Mouse (Mus musculus) stomach, embryonic 16.5 days (tissue): ENCODE results near the gene Tle2. TPM values are rescaled to one million over a fixed set of nuclear protein-coding genes. Genes with fewer than 3 reads are reported as not detected.

ENCODE experiments used
- ATAC-seq: fragments of 200-750 bp; cut with Nextera tagmentation; 2 replicates; pipeline ENCODE4 v1.8.0; 2017; ENCODE audit warnings: moderate number of reproducible peaks, moderate TSS enrichment; ENCODE audit not compliant: insufficient read depth, low FRiP score
- H3K27ac ChIP-seq: fragments of 300-500 bp; sonication (generic); 2 replicates; pipeline ENCODE4 v1.5.1; 2014; ENCODE audit warnings: low read length
- H3K27me3 ChIP-seq: fragments of 300-500 bp; sonication (generic); 2 replicates; pipeline ENCODE4 v1.6.1; 2014; ENCODE audit warnings: low read length, control low read depth, mixed read lengths; ENCODE audit not compliant: control insufficient read depth, insufficient read depth
- H3K36me3 ChIP-seq: fragments of 300-500 bp; sonication (generic); 2 replicates; pipeline ENCODE4 v1.6.1; 2014; ENCODE audit warnings: low read length; ENCODE audit not compliant: control insufficient read depth, insufficient read depth
- H3K4me1 ChIP-seq: fragments of 300-500 bp; sonication (generic); 2 replicates; pipeline ENCODE4 v1.6.1; 2014; ENCODE audit warnings: low read length, control low read depth, mixed read lengths; ENCODE audit not compliant: control insufficient read depth, insufficient read depth
- H3K4me2 ChIP-seq: fragments of 300-500 bp; sonication (generic); 2 replicates; pipeline ENCODE4 v1.6.1; 2014; ENCODE audit warnings: low read depth, low read length, mixed read lengths
- H3K4me3 ChIP-seq: fragments of 300-500 bp; sonication (generic); replicated peaks from 2 replicates; pipeline ENCODE4 v1.5.1; 2014; ENCODE audit warnings: mild to moderate bottlenecking, low read length
- H3K9ac ChIP-seq: fragments of 300-500 bp; sonication (generic); 2 replicates; pipeline ENCODE4 v1.6.1; 2014; ENCODE audit warnings: low read length
- H3K9me3 ChIP-seq: fragments of 300-500 bp; sonication (generic); replicated peaks from 2 replicates; pipeline ENCODE4 v1.6.1; 2016; ENCODE audit warnings: low read length, control low read depth; ENCODE audit not compliant: control insufficient read depth
- WGBS: fragments of 180-500 bp; shearing (Covaris S2); extraction: QIAGEN DNeasy Blood & Tissue Kit; methylation state at CpG from one replicate; pipeline ENCODE4 v1.1.7; 2014; 5-methylcytosine and 5-hydroxymethylcytosine counted together
- polyA plus RNA-seq: library from polyadenylated mRNA; unstranded; fragments of >200 nt; fragmentation: Nextera tagmentation; extraction: Ambion mirVana; gene quantifications from 2 replicates; pipeline ENCODE4 v1.2.1, GENCODE M21; 2015

Gene Tle2
- polyA plus RNA-seq, 1 experiment from 2014 or later: 20.6 TPM

DNA sequence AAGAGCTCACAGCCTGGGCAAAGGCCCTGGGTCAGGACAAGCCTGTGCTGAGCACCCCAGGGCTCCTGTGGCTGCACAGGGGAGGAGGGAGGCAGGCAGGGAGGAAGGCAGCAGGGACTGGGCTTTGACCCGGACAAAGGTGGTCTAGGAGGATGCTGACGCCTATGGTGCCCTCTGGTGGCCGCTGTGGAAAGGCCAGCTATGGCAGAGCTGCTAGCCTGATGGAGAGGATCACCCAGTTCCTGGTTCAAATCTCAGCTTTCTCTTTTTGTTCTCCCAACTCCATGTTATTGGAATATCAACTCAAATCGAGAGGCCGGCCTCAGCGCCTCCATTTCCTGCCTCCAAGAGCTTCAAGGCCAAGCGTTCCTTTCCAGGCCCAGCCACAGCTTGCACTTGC is 24.1 kb upstream of the Tle2 start:
- 7% methylated on average over 7 of the region's 7 CpGs for WGBS
- H3K4me3 ChIP-seq: no peak overlapping the region
- no peak for ATAC-seq
- H3K9me3 ChIP-seq: no peaks in the 10 kb centered on the region
- no peak overlapping the region for H3K27ac ChIP-seq
- no peaks in the 10 kb centered on the region for H3K36me3 ChIP-seq
- no peak overlapping the region for H3K4me2 ChIP-seq
- H3K27me3 ChIP-seq: no peaks in the 10 kb centered on the region
- no peak overlapping the region; the same call in 1 of the 2 replicates for H3K9ac ChIP-seq
- peaks cover 5% of the 10 kb centered on the region; the same call in 1 of the 2 replicates for H3K4me1 ChIP-seq

GRCm38 (mm10) chr10:81551597-81552102 is 22.7 kb upstream of the Tle2 start:
- Histone ChIP-seq H3K27ac (peak overlapping the region; percentile 75; the same call in 1 of the 2 replicates), H3K27me3 (no peaks in the 10 kb centered on the region), H3K9me3 (no peaks in the 10 kb centered on the region), H3K36me3 (no peaks in the 10 kb centered on the region), H3K9ac (peak overlapping the region; percentile 57), H3K4me1 (peaks cover 5% of the 10 kb centered on the region; the same call in 1 of the 2 replicates), H3K4me3 (no peak overlapping the region), H3K4me2 (no peak overlapping the region)
- 1% methylated on average over 12 of the region's 12 CpGs for whole genome bisulfite sequencing
- ATAC-seq: peak; percentile 93

DNA sequence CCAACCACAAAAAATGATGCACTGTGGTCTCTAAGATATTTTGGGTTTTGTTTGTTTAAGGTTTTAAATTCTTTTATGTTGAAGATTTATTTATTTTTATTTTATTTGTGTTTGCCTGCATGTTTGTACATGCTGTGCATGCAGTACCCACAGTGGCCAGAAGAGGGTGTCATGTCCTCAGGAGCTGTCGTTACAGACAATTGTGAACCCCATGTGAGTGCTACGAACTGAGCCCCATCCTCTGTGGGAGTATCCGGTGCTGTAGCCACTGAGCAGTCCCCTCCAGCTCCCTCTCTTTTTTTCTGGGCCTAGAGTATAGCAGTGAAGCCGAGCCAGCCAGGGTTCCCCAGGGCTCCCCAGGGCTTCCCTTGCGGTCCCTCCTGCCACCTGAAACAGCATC is 21.1 kb upstream of the Tle2 start:
- Histone ChIP-seq H3K27me3 (no peaks in the 10 kb centered on the region), H3K27ac (no peak overlapping the region), H3K4me2 (no peak overlapping the region), H3K36me3 (no peaks in the 10 kb centered on the region), H3K9me3 (no peaks in the 10 kb centered on the region), H3K4me3 (no peak overlapping the region), H3K4me1 (peaks cover 5% of the 10 kb centered on the region; the same call in 1 of the 2 replicates), H3K9ac (no peak overlapping the region)
- WGBS: 86% methylated on average over 5 of the region's 5 CpGs
- ATAC-seq: no peak

DNA sequence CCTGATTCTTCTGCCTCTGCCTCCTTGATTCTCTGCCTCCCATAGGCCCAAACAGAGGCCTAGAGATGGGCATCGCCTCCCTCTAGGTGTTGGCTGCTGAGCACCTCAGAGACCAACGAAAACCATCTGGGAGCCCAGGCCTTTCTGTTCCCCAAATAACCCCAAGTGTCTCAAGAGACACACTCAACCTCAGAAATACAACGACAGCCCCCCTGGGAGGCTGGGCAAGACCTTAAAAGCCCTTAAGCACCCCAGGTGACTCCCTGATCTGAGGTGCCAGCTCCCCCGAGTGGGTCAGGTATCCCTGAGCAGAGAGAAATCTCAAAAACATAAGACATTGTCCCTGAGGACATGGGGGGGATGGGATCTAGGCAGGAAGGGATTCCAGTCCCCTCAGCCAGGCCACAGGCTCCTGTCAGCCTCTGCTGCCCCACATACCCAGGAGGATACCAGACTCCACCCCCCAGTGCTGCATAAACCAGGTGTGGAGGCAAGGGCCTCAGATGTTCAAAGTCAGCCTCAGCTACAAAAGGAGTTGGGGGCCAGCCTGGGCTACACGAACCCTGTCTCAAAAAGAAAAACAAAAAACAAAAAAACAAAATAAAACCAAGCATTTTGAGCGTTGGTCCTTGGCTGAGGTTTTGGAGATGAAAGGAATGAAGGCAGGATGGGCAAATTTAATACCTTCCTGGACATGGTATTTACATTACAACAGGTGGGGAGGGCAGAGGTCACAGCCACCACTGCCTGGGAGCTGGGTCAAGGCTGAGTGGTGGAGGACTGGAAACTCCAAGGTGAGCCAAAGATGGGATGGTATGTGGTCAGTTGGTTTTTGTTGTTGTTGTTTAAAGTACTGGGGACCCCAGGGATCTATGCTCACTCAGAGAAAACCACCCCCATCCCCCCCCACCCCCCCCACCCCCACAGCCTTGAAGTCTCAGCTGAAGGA is 20.3 kb upstream of the Tle2 start:
- H3K9me3 ChIP-seq: no peaks in the 10 kb centered on the region
- H3K4me1 ChIP-seq: peaks cover 8% of the 10 kb centered on the region; the same call in 1 of the 2 replicates
- ATAC-seq: no peak
- H3K9ac ChIP-seq: no peak overlapping the region
- WGBS: 73% methylated on average over 6 of the region's 6 CpGs
- no peak overlapping the region for H3K27ac ChIP-seq
- H3K4me2 ChIP-seq: no peak overlapping the region
- no peaks in the 10 kb centered on the region for H3K27me3 ChIP-seq
- H3K36me3 ChIP-seq: no peaks in the 10 kb centered on the region
- H3K4me3 ChIP-seq: no peak overlapping the region

DNA sequence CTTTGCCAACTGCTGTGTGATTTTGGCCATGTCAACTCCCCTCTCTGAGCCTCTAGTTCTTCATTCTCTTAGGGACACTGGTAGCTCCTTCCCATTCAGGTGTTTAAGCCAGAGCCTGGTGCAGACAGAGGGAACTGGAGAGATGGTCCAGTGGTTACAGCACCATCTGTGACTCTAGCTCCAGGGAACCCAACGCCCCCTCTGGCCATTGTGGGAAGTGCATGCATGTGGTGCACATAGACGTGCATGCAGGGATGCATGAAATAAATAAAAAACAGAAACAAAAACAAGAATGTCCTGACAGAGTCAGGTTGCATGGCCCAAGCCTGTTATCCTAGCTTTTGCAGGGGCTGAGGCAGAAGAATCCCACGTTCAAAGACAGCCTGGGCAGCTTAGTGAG is 18.1 kb upstream of the Tle2 start:
- H3K4me3 ChIP-seq: no peak overlapping the region
- WGBS: 71% methylated on average over 3 of the region's 3 CpGs
- peaks cover 13% of the 10 kb centered on the region for H3K4me1 ChIP-seq
- no peaks in the 10 kb centered on the region for H3K9me3 ChIP-seq
- no peak overlapping the region for H3K27ac ChIP-seq
- H3K36me3 ChIP-seq: no peaks in the 10 kb centered on the region
- no peak for ATAC-seq
- no peak overlapping the region for H3K4me2 ChIP-seq
- H3K9ac ChIP-seq: no peak overlapping the region
- H3K27me3 ChIP-seq: no peaks in the 10 kb centered on the region

DNA sequence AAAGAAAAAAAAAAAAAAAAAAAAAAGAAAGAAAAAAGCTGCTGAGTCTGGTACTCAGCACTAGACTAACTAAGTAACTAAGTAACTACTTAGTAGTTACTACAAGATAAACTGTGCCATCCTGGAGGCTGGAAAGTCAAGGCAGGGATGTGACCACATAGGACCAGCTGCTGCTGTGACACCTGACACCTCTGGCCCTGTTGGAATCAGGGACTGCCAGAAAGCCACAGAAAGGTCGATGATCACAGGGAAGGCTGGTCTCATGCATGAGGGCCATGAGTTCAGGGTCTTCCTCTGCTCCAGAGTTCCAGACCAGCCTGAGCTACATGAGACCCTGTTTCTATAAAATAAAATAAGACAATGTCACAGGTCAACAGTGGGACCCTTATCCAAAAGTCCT is 16.9 kb upstream of the Tle2 start:
- H3K4me3 ChIP-seq: no peak overlapping the region
- H3K4me2 ChIP-seq: no peak overlapping the region
- WGBS: 26% methylated on average over 1 of the region's 1 CpGs

DNA sequence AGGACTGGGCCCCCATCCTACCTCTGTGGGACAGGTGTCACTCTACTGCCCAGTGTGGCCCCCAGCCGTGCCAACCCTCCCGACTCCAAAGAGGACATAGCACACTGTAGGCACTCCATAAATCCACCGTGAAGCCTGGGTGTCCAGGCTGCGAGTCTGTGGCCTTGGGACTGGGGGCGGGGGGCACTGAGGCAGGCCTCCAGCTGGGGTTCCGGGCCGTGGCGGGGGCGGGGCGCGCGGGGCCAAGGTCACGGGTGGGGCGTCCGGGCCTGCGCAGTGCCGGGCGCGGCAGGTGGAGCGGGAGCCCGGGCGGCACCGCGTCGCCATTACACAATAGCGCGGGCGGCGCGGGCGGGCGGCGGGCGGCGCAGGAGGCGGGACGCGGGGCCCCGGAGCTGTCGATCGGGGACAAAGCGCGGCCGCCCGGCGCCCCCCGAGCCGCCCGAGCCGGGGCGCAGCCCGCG is 15.2 kb upstream of the Tle2 start, which contains the start of gene Aes:
Gene Aes, plus strand, starts transcription at position 326 of the 464 bp plus-strand sequence.
- peak; percentile 83 for ATAC-seq

More for the DNA sequence above, 16.9 kb upstream of the Tle2 start:
- no peak for ATAC-seq
- Histone ChIP-seq H3K4me1 (peaks cover 17% of the 10 kb centered on the region), H3K9me3 (no peaks in the 10 kb centered on the region), H3K9ac (no peak overlapping the region), H3K27me3 (no peaks in the 10 kb centered on the region), H3K36me3 (no peaks in the 10 kb centered on the region), H3K27ac (no peak overlapping the region)

DNA sequence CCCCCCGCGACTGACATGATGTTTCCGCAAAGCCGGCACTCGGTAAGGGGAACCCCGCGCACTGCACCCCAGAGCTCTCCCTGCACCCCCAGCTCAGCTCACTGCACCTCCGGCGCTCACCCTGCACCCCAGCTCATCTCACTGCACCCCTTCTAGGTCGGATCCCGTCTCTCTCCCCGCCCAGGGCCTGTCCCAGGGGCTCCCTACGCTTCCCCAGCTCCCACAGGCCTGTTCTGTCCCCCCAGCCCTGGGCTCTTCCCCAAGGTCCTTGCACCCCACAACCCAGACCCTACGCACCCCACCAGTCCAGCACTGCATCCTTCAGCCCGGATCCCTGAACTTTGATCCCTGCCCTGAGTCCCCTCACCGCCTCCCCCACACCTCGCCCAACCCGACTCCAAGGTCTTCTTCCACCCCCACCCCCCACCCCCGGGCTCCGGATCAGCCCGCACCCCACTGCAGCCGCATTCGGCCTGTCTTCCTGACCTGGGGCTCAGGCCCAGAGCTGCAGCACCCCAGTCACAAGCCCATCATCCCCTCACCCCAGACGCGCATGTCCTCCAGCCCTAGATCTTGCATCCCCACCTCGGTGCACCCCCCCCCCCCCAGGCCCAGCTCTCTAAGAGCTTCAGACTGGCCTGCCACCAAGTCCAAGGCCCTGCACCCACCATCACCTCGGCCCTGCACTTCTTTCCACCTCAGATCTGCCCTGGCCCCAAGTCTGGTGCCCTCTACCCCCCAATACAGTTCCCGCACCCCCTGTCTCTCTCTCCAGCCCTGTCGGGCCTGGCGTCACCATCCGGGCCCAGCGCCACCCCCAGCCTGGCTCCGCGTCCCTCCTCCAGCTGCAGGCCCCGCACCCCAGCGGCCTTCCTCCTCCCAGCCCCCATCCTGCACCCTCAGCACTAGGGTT is 14.5 kb upstream of the Tle2 start:
- peaks cover 39% of the 10 kb centered on the region for H3K4me1 ChIP-seq
- H3K27me3 ChIP-seq: no peaks in the 10 kb centered on the region
- H3K4me3 ChIP-seq: peak overlapping the region; percentile 97
- ATAC-seq: peak; percentile 39
- peak overlapping the region; percentile 98 for H3K4me2 ChIP-seq
- H3K27ac ChIP-seq: peak overlapping the region; percentile 95
- under 1% methylated on average over 36 of the region's 36 CpGs for WGBS
- H3K9ac ChIP-seq: peak overlapping the region; percentile 99
- no peaks in the 10 kb centered on the region for H3K9me3 ChIP-seq
- peaks cover 6% of the 10 kb centered on the region; the same call in 1 of the 2 replicates for H3K36me3 ChIP-seq

More for the DNA sequence above, 15.2 kb upstream of the Tle2 start, which contains the start of gene Aes:
- whole genome bisulfite sequencing: under 1% methylated on average over 29 of the region's 53 CpGs
- Histone ChIP-seq H3K27ac (peak within 1 kb of the TSS; percentile 95), H3K36me3 (peaks cover under 1% of the 10 kb centered on the region; the same call in 1 of the 2 replicates), H3K9me3 (no peaks in the 10 kb centered on the region), H3K4me1 (peaks cover 33% of the 10 kb centered on the region), H3K4me2 (peak within 1 kb of the TSS; percentile 98), H3K27me3 (no peaks in the 10 kb centered on the region), H3K9ac (peak within 1 kb of the TSS; percentile 99), H3K4me3 (peak within 1 kb of the TSS; percentile 97)
